Mouse (Mus musculus): ENCODE measurements around the gene Thsd7a.
A peak's percentile ranks its signal among the peaks of the same experiment; 100 is the strongest.

Gene Thsd7a

DNA sequence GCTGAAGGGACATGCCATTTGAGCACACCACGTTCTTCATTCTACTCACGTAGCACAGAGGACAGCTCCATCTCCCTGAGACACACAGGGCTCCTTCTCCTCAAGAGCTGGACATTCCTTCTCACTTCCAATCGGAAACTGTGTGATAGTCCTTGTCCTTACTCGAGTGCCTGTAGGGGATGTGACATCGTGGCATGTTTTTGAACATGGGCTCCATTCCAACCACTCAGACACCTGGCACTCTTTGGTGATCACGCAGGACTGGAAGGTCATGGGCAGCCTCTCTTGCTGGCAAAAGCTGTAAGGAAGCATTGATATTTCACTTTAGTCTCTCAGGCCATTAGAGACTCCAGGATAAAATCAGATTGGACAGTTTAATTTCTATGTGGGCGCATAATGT is 245.3 kb downstream of the Thsd7a start:
- no peak for DNase-seq (ENCODE audit: inconsistent ontology term)

DNA sequence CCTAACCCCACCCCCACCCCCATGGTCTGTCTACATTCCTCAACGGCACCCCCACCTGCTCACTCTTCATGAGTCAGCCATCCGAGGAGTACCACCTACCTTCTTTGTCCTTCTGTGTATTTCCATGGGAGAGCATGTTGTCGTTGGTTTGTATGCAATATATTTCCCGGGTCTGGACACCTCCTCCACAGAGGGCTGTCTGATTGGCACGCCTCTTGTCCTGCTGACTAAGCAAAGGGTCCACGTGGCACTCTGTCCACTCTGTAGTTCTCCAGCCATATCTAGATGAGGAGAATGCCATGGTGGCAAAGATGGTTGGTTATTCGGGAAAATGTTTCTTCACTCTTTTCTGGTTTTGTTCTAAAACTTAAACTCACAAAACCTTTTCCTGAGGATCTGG is 248.3 kb downstream of the Thsd7a start:
- no peak for DNase-seq (ENCODE audit: inconsistent ontology term)

DNA sequence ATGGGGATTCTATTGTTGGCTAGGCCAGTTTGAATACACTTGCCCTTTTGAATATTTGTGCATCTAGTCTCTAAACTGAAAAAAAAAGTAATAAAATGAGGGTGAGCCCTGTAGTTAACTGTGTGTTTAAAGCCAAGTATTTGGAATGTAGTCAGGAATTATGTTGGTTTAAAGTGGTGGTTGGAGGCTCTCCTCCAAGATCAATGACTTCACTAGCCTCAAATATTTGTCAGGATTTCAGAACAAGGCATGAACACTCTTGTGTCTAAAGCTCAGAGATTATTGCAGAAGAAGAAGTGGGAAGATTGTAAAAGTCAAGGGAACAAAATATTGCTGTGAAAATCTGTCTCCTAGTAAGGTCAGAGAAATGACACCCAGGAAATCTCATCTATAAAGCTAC is 249.3 kb downstream of the Thsd7a start:
- DNase-seq (ENCODE audit: inconsistent ontology term), result peak; percentile 82

DNA sequence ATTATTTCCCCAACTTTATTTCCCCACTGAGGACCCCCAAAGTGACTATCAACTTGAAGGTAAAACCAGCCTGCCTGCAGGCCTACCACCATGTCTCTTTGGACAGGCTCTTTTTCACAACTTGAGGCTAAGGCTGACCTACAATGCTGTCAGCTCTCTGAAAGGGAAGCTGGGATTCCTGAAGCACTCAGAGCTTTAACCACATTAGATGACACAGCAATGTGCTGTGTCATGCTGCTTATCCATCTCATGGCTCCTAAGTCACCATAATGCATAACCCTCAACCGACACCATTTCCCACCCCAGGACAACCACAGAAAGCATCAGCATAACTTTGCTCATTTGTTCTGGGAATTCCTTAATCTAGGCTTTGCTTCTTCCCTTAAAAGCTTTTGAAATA is 255.6 kb downstream of the Thsd7a start:
- no peak for DNase-seq (ENCODE audit: inconsistent ontology term)

DNA sequence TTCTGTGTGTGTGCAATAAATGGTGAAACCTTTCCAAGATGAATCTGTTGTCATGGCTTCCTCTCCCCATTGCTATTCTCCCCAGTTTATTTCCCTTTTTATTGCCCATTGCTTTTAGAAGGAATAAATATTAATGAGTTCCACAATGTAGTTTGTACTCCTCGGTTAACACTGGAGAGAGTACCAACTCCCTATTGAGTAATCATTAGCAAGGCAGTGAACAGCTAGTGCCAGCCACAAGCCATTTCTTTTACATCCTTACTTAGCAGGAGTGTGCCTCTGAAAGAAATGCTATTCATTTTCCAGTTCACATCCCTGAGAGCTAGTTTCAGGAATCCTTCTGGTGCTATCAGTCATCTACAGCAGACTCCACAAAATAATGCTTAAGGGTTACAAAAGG is 260.3 kb downstream of the Thsd7a start:
- no peak for DNase-seq (ENCODE audit: inconsistent ontology term)

DNA sequence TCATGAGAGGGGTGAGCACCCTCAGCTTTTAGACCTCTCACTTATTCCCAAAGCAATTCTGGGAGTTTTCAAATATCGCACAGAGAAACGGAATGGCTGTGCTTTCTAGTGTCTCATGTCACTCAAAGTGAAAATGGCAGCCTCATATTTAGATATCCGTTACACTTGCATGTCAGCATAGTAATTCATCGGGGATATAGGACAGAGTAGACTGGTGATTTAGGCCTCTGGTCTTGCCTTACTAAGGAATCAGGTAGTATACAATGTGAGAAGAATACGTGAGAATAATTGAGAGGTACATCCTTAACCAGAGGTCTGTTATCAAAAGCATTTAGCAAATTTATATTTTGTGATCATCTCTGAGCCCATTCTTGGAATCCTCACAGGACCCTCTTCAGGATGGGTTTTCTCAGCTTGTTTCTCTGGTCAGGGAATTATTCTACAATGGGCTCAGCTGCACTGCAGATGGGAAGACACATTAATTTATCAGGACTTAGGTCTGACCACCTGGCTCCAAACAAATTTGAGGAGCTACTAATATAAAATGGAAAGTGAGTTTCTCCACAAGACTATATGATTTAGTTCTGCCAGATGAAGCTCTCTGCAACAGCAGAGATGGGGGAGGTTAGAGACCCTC is 267.6 kb downstream of the Thsd7a start:
- DNase-seq (ENCODE audit: inconsistent ontology term), result no peak

DNA sequence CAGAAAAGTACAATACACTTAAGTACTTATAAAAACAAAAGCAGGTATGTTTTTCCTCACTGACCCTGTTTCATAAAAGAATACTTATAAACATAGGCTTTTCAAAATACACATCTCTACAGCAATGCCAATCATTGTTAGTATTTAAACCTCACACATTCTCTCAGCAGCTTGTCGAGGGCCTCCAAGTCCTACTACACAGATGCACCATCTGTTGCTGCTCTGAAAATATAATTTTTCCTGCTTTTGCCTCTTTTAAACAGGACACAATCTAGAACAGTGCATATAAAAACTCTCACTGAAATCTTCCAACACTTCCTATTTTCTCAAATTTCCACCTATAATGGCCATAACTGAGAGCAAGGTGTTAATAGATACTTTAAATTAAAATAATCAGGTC is 270.9 kb downstream of the Thsd7a start:
- no peak for DNase-seq (ENCODE audit: inconsistent ontology term)

DNA sequence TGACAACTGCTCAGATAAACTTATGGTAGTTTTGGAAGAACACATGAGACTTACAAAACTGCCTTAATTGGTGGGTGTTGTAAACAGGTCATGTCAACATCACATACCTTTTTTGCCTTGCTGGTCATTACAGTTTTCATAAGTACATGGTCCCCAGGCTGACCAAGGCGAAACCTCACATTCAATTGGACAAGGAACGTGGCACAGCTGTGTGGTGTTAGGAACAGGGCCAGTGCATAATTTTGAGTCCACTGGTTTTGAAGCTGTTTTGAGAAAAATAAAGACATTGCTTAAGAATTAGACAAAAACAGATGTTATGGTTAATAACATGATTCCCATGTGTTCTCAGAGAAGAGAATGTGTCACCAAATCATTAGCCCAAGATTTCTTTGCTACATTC is 278.3 kb downstream of the Thsd7a start:
- no peak for DNase-seq (ENCODE audit: inconsistent ontology term)

DNA sequence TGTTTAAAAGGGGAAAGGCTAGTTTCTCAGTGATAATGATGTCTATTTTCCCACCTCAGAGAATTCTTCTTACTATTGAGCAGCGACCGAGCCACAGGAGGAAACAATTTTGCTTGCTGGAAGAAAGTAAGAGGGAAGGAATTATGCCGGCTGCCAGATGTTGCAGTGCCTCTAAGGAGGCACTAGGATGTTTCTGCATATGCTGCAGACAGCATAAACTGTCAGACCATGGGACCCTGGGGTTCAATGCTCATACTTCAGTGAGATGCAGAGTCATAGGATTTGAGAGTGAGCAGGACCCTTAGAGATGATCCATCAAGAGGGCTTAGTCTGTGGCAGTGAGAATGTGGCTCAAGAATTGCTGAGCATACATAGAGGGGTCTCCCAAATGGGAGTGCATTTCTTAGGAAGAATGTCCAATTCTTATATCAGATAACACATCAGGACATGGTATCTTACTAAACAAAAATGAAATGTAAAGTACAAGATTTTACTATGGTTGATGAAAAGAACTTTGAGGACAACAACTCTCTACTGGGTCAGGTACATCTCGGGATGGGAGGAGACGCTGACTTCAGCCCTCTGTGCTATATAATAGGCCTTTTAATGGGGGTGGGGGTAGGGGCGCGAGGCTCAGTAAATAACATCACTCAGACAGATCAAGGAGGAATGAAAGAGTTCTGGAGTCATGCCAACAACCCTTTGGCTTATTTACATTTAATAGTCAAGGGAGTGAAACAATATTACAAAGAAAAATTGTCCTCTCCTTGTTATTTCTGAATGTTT is 281.7 kb downstream of the Thsd7a start:
- no peak for DNase-seq (ENCODE audit: inconsistent ontology term)

DNA sequence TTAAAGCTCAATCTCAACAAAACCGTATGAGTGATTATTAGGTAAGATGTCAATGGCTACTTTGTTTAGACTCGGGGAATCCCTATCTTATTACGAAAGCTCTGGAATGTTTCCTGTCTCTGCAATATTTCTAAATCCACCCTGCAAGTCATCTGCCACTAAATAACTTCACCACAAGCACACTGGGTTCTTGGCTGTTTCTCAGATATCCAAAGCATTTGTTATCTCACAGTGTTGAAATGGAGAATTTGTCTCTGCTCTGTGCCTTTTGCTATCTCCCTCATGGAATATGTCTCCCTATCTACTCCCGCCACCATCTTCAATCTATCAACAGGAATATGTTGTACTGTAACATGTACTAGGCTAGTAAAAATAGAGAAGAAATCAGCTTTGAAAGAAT is 290.4 kb downstream of the Thsd7a start:
- DNase-seq (ENCODE audit: inconsistent ontology term), result peak; percentile 50

DNA sequence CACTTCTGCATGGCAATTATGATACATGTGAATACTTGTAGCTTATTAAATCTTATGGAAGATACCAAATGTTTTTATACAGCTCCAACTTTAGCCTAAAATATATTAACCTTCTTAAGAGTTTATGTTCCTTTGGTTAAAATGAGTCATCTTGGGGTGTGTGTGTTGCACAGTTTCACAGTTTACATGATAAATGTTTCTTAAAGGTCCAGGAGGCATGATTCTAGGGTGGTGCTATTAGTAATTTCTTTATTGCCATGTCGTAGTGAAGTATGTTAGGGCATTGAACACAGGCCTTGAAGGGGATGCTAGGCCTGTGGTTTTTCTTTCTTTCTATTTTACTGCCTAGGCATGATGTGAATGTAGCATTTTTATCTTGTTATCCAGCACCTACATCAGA is 291.8 kb downstream of the Thsd7a start:
- DNase-seq (ENCODE audit: inconsistent ontology term), result no peak

DNA sequence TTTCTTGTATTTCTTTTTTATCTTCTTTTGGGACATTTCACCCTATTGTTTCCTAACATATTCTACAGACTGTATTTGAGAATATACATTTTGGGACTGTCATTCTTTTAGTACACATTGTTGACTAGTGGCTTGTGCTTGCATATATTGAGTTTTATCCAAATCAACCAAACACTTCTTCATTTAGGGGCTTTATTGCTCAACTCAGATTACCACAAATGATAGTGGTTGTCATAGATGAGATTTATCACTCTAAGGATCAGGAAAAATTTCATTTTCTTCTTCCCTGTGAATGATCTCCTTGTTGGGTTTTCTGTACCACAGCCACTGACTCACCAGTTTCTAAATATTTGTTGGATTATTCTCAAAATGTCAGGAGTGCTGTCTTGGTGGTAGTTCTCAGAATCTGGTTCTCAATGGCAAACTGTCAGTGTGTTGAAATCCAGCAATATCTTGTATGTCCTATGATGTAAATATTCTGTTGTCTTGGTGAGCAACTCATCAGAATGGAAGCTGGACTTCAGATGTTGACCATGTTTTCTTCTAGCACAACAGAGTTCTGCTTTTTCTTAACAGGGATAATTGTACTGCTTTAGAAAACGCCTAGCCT is 294.2 kb downstream of the Thsd7a start:
- peak; percentile 42 for DNase-seq (ENCODE audit: inconsistent ontology term)

DNA sequence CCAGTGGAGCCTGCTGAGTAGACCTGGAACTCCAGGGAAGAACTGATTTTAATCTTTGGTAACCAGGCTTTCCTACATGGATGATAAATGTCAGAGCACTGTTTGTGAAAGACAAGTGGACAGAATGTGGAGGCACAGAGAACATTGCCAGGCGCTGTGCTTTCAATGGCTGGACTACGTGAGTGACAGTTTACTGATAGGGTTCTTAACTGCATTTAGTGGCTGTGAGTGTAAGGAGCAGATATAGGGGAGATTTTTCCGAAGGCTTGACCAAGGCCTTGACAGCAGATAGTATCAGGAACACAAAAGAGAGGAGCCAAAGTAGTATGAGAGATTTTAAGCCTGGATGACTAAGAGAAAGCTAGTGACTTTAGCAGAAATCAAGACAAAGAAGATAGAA is 295.1 kb downstream of the Thsd7a start:
- no peak for DNase-seq (ENCODE audit: inconsistent ontology term)

DNA sequence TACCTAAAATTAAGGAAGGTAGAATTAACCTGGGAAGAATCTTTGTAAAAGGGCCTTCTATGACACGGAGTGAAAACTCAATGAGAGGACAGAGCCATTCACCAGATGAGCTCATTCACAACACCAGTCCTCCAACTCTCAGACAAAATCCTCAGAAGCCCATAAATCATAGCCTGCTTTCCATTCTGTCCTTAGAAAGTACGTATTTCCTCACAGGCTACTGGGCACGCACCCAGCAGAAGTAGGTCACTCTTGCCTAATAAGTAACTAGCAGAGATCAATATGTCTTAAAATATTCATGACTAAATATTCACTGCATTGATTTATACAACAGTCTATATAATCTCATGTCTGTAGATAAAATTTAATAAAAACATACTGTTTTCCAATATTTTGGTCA is 300.4 kb downstream of the Thsd7a start:
- no peak for DNase-seq (ENCODE audit: inconsistent ontology term)

DNA sequence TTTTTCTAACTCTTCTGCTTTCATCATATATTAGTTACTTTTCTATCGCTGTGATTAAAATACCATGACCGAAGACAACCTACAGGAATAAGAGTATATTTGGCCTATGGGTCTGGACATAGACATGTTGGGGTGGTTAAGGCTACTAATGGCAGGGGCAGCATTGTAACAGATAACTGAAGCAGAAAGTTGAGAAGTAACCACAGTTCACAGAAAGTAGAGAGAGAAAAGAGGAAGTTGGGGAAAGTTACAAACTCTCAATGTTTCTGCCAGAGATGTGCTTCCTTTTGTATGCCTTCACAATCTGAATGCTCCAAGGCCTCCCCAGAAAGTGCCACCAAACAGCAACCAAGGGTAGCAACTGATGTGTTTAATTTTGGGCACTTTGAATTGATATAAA is 303.7 kb downstream of the Thsd7a start:
- no peak for DNase-seq (ENCODE audit: inconsistent ontology term)

DNA sequence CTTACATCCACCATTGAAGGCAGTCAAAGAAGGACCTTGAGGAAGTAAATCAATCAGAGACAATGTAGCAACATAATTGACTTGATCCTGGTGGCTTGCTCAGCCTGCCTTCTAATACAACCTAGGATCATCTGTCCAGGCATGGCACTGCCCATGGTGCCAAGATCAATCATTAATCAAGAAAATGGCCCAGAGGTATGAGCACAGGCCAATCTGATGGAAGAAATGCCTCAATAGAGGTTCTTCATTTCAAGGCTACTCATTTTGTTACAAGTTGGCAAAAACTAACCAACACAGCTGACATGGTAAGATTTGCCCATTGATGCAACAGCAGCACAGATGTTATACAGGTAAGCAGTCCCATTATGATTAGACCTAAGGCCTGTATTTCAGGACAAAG is 309.6 kb downstream of the Thsd7a start:
- DNase-seq (ENCODE audit: inconsistent ontology term), result no peak

DNA sequence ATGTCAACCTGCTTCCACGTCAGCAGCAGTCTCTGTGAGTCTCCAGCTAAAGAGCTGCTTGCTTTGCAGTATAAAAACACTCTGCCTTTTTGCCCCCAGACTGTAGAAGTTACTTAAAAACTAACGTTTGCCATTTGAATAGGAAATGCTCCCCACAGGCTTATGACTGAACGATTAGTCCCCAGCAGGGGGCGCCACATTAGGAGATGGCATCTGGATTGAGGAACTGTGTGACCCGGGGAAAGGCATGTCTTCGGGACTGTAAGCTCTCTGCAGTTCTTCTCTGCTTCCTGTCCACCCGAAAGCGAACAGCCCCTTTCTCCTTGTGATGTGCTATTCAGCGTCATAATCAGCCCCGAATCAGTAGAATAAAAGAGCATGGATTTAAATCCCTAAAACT is 330.1 kb downstream of the Thsd7a start:
- no peak for DNase-seq (ENCODE audit: inconsistent ontology term)

DNA sequence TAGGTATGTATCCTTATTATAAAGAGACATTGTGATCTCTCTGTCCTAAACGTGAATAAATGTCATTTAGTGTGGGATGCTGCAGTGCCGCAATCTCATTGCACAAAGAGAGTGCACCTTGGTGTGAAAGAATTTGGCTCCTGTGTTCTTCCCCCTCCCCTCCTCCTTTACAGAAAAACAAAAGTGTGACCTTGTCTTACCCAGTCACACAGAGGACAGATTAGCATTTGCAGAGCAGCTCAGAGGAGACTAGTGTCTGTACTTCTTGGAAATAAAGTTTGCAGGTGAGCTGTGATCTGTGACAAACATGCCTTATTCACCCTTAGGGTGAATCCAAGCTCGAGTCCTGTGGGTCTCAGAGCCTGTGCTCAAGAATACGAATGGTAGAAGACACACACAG is 332.2 kb downstream of the Thsd7a start:
- DNase-seq (ENCODE audit: inconsistent ontology term), result no peak

DNA sequence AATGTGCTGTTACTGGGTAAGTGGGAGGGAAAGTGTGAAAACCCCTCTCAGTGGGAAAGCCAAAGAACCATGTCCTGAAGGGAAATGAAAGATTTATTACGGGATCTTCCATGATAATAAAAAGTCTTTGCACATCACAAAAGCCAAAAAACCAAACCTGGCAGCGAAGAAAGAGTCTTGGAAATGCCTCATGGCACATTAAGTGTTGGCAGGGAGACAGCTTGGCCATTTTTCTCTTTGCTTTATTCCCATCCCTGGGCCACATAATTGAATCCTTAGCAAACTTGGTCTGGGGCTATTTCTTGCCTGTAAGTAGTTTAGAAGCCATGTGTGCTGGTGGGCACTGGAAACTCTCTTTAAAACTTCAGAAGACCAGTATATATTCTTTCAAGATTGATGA is 344.8 kb downstream of the Thsd7a start:
- no peak for DNase-seq (ENCODE audit: inconsistent ontology term)

DNA sequence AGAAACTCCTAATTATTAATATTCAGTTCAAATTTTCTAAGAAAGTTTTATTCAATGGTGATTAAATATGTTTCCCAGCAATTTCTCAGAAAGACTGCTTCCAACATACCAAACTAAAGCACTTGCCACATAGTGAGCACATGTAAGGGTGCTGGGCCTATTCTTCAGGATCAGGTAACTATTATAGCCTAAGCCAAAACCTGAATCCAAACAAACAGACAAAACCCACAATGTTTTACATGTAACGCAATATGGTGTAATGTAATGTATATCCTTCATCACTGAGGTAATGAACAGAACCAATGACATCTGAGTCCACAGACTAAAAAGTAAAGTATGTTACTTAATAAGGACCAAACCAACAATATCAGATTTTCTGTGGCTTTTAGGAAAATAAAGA is 346.2 kb downstream of the Thsd7a start:
- DNase-seq (ENCODE audit: inconsistent ontology term), result no peak

DNA sequence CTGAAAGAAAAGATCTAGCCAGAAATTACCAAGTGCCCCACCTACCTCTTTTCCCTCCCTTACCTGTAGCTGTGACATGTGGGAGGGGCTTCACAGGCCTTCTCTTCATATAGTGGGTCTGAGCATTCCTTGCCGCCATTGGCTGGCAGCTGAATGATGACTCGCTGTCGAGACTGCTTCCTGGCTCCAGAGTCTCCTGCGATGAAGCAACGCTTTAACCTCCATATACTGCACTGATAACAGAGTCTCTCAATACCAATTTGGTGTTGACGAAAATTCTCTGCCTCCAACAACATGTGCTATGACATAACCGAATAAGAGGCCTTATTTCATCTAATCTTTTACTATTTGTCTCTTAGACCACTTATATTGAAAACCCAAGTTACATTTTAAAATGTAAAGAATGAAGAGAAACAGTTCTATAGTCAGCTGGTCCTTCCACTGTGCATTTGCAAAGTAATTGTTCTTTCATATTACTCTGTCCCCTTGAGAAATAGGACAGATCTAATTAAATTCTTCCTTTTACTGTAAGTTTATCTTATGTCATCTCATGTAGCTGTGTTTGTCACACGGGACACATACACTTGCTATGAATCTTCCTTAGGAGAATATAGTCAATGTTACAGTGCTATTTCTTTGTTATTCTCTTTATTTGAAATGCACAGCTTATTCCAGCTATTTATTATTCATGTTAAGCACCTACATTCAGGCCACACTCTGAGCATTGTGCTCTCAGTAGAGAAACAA is 351.3 kb downstream of the Thsd7a start:
- DNase-seq (ENCODE audit: inconsistent ontology term), result no peak

DNA sequence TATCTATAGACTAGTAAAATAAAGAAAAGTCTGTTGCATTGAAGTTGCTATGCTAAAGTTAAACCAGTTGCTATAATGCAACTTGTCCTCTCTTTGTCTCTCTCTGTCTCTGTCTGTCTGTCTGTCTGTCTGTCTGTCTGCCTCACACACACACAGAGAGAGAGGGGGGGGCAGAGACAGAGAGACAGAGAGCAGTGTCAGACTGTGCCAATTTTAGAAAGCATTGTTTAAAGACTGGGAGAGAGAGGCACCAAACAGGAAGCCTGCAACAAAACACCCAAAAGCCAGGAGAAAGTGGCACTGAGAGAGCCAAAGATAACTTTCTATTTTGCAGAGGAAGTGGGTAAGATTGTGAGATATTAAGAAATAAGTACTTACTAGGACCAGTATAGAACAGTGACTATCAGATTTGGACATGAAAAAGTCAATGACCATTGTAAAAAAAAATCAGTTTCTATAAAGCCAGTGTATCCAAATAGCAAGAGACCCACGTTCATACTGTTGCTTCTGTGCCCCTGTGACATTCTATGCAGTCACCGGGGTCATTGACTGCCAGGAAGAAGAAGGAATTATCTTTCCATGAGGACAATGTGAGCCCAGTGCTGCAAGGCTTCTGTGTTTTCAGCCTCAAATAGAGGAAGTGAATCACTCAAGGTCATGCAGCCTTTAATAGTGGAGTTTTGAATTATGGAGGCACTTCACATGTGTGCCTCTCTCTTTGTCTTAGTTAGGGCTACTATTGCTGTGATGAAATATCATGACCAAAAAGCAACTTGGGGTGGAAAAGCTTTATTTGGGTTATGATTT is 355.4 kb downstream of the Thsd7a start:
- no peak for DNase-seq (ENCODE audit: inconsistent ontology term)
